Mouse (Mus musculus) kidney, adult 2 months (tissue): Measurements from ENCODE around the gene Sit1. TPM values are rescaled to one million over a fixed set of nuclear protein-coding genes. Genes with fewer than 3 reads are reported as not detected.
A peak's percentile ranks its signal among the peaks of the same experiment; 100 is the strongest.

Experiments
- DNase-seq: peaks from one replicate; pipeline ENCODE4 v3.0.0; 2021
- H3K27ac ChIP-seq: fragments of 200-500 bp; 2 replicates; pipeline ENCODE4 v1.5.1; 2012; ENCODE audit warnings: low read depth, low read length, control low read depth, inconsistent platforms; ENCODE audit not compliant: insufficient read depth
- H3K27me3 ChIP-seq: fragments of 200-500 bp; replicated peaks from 2 replicates; pipeline ENCODE4 v1.6.1; 2012; ENCODE audit warnings: mild to moderate bottlenecking, moderate library complexity, low read length, inconsistent platforms; ENCODE audit not compliant: control insufficient read depth, insufficient read depth
- H3K36me3 ChIP-seq: fragments of 200-500 bp; 2 replicates; pipeline ENCODE4 v1.6.1; 2012; ENCODE audit warnings: mild to moderate bottlenecking, moderate library complexity, low read length, inconsistent platforms; ENCODE audit not compliant: control insufficient read depth, insufficient read depth
- H3K4me1 ChIP-seq: fragments of 200-500 bp; 2 replicates; pipeline ENCODE4 v1.6.1; 2011; ENCODE audit warnings: low read length; ENCODE audit not compliant: control insufficient read depth, insufficient read depth
- H3K4me3 ChIP-seq: fragments of 200-500 bp; 2 replicates; pipeline ENCODE4 v1.5.1; 2011; ENCODE audit warnings: mild to moderate bottlenecking, low read depth, low read length, control low read depth; ENCODE audit not compliant: insufficient read depth
- CTCF ChIP-seq: fragments of 200-500 bp; conservative IDR thresholded peaks from 2 replicates; pipeline ENCODE4 v1.5.1; 2011; ENCODE audit warnings: low read depth, mild to moderate bottlenecking, control low read depth, low read length, moderate library complexity, mixed read lengths; ENCODE audit not compliant: insufficient read depth, insufficient read length
- POLR2A ChIP-seq: fragments of 200-500 bp; IDR thresholded peaks from one replicate; pipeline ENCODE4 v1.6.1; 2011; ENCODE audit warnings: low read depth, low read length, control low read depth
- WGBS: fragments of 180-500 bp; shearing (Covaris S2); methylation state at CpG from one replicate; pipeline ENCODE4 v1.1.7; 2018; 5-methylcytosine and 5-hydroxymethylcytosine counted together
- polyA plus RNA-seq: library from polyadenylated mRNA; depleted of rRNA; stranded (reverse); fragments of >200 nt; gene quantifications from 2 replicates; pipeline ENCODE4 v1.2.3, GENCODE M21; 2012

Gene Sit1
- polyA plus RNA-seq, 1 experiment, result 1.4 TPM

DNA sequence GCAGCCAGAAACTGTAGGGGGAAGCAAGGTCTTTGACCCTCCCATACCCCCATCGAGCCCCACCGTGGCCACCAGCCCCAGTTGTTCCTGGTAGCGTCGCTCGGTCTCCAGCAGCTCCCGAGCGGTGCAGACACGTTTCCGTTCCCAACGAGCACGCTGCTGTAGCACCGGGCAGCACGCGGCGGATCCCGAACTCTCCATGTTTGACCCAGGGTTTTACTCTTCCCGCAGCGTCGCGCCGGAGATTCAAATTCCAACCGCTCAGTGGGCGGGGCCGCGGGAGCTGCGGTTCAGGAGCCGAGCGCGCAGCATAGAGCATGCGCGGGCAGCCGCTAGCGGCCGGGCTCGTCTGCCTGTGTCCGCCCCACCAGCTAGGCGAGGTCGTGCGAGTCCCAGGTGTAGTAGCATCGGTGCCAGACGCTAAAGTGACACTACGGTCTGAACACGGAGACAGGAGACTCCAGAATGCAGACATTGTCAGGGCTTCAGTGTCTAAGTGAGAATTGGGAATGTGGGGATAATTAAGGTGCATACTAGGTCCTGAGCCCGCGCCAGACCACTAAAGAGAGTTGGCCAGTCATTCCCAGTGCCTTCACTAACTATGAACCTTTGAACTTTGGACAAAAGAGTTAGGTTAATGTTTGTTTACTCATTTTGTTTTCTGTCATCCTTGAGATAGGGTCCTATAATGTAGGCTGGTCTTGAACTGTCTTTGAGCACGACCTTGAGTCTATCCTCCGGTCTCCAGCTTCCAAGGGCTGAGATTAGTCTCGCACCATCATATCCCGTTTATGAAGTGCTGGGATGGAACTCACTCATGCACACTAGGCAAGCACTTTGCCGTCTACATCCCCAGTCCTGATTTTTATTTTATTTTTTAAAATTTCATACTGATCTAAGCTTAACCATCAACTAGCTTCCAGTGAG lies 16.1 kb upstream of the Sit1 start, which contains the start of gene Arhgef39:
TSS of gene Arhgef39 (minus strand) at position 289 of the 927 bp plus-strand sequence.
- peaks cover 41% of the 10 kb centered on the region; the same call in 1 of the 2 replicates for H3K4me1 ChIP-seq
- peak within 1 kb of the TSS; percentile 75 for H3K27ac ChIP-seq
- H3K4me3 ChIP-seq, result peak within 1 kb of the TSS; percentile 53
- DNase-seq, result peak; percentile 93
- H3K36me3 ChIP-seq, result no peaks in the 10 kb centered on the region
- TF ChIP-seq POLR2A (no peak), CTCF (no peak)
- 5% methylated on average over 50 of the region's 50 CpGs for WGBS
- H3K27me3 ChIP-seq, result no peaks in the 10 kb centered on the region

GRCm38 (mm10) chr4:43498983-43499382 lies 15.4 kb upstream of the Sit1 start:
- Histone ChIP-seq H3K27ac (peak overlapping the region; percentile 75), H3K4me3 (peak overlapping the region; percentile 21), H3K36me3 (no peaks in the 10 kb centered on the region), H3K27me3 (no peaks in the 10 kb centered on the region), H3K4me1 (peaks cover 41% of the 10 kb centered on the region; the same call in 1 of the 2 replicates)
- 18% methylated on average over 8 of the region's 8 CpGs for WGBS
- DNase-seq, result peak; percentile 68
- TF ChIP-seq POLR2A (no peak), CTCF (peak; percentile 39)

DNA sequence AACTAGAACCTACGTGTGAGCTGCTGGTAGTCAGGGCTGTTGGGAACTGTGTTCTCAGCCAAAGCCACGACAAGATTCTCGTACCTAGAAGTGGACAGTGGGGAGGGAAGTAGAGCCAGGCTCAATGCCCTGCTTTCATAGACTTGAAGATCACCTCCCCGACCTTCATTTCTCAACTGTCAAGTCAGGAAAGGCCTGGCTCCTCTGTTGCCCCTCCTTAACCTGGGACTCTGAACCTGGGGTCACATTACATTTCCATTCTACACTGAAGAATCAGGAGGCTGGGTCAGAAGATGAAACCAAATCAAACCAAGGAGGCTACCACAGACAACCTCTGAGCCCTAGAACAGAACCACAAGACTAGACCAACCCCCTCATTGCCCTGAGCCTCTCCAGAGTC lies 14.4 kb upstream of the Sit1 start:
- Histone ChIP-seq H3K27ac (peak overlapping the region; percentile 91), H3K27me3 (no peaks in the 10 kb centered on the region), H3K4me1 (peaks cover 36% of the 10 kb centered on the region; the same call in 1 of the 2 replicates), H3K4me3 (no peak overlapping the region), H3K36me3 (no peaks in the 10 kb centered on the region)
- WGBS, result 52% methylated on average over 4 of the region's 4 CpGs
- TF ChIP-seq CTCF (no peak), POLR2A (no peak)
- DNase-seq, result peak; percentile 69

DNA sequence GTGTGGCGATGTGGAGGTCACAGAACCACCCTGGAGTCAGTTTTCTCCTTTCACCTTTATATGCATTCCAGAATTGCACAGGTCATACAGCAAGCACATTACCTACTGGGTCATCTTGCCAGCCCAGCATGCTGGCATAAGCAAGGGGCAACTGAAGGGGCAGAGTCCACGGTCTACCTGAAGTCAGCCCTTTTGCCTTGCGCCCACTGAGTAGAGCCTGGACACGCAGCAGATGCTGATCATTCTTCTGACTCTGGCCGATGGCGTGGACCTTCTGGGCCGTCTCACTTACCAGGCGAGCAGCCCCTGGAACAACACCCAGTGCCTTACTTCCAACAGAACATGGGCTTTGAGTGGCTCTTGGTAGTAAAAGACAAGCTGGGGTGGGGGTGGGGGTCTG lies 13.9 kb upstream of the Sit1 start:
- H3K4me3 ChIP-seq, result no peak overlapping the region
- peak overlapping the region; percentile 91 for H3K27ac ChIP-seq
- H3K4me1 ChIP-seq, result peaks cover 36% of the 10 kb centered on the region; the same call in 1 of the 2 replicates
- H3K36me3 ChIP-seq, result no peaks in the 10 kb centered on the region
- no peak for TF ChIP-seq CTCF
- TF ChIP-seq POLR2A, result peak; percentile 52
- peak; percentile 81 for DNase-seq
- H3K27me3 ChIP-seq, result no peaks in the 10 kb centered on the region
- WGBS, result 64% methylated on average over 8 of the region's 8 CpGs

GRCm38 (mm10) chr4:43496587-43496986 lies 13.1 kb upstream of the Sit1 start:
- 51% methylated on average over 6 of the region's 6 CpGs for WGBS
- H3K27me3 ChIP-seq, result no peaks in the 10 kb centered on the region
- peaks cover 36% of the 10 kb centered on the region; the same call in 1 of the 2 replicates for H3K4me1 ChIP-seq
- H3K27ac ChIP-seq, result peak overlapping the region; percentile 67
- DNase-seq, result no peak
- TF ChIP-seq CTCF (no peak), POLR2A (no peak)
- no peak overlapping the region for H3K4me3 ChIP-seq
- no peaks in the 10 kb centered on the region for H3K36me3 ChIP-seq

DNA sequence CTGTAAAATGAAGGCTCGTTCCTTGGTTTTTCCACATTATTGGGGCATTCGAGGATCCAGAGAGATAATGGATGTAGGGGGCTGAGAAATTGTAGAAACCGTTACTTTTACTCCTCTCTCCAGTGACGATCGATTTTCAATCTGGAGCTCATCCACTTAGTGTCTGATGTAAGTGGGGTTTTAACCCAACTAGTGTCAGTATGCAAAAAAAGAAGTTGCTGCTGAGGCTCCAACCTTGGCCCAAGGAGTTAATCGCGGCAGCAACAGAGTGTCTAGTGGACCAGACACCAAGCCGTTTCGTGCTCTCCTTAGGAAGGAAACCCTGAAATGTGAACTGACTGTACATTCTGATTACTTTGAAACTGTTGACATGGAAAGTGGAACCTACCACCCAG lies 10.3 kb upstream of the Sit1 start:
- no peaks in the 10 kb centered on the region for H3K36me3 ChIP-seq
- WGBS, result 1% methylated on average over 9 of the region's 9 CpGs
- H3K4me3 ChIP-seq, result peak overlapping the region; percentile 82
- no peaks in the 10 kb centered on the region for H3K27me3 ChIP-seq
- no peak for TF ChIP-seq POLR2A
- no peak for TF ChIP-seq CTCF
- peak; percentile 38 for DNase-seq
- H3K27ac ChIP-seq, result peak overlapping the region; percentile 63
- peaks cover 29% of the 10 kb centered on the region; the same call in 1 of the 2 replicates for H3K4me1 ChIP-seq

DNA sequence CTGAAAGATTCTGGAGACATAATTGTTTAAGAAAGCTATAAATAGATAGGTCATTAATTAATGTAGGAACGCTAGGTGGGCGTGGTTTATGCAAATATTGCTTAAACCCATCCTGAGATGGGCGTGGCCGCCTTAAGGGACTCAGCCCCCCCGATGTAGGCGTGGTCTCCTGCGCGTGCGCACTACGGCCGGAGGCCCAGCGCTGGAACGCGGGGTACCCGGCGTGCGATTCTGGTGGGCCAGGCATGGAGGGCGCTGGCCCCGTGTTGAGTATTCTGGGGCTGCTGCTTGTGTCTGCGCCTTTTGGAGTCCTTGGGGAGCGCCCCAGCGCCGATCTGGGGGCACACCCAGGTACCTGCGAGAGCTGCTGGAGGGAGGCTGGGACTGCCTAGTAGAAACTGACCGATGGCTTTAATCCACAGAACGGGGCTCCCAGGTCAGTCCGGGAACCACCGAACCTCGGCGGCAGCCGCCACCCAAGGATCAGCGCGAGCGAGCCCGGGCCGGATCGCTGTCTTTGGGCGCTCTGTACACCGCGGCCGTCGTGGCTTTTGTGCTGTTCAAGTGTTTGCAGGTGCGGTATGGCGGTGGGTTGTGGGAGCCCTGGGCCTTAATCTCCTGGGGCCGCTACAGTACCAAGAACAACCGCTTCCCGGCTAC lies 9.8 kb upstream of the Sit1 start:
- Histone ChIP-seq H3K27me3 (no peaks in the 10 kb centered on the region), H3K4me1 (peaks cover 24% of the 10 kb centered on the region; the same call in 1 of the 2 replicates), H3K27ac (peak overlapping the region; percentile 63), H3K36me3 (no peaks in the 10 kb centered on the region), H3K4me3 (peak overlapping the region; percentile 82)
- under 1% methylated on average over 47 of the region's 47 CpGs for WGBS
- TF ChIP-seq POLR2A, result peak; percentile 67
- TF ChIP-seq CTCF, result no peak
- peak; percentile 98 for DNase-seq
